Mouse (Mus musculus) adipocyte (in vitro differentiated cells): ENCODE measurements around the gene Cgrrf1.

Experiments
- DNase-seq: peaks from one replicate; pipeline ENCODE4 v3.0.0-alpha.2; 2016; ENCODE audit warnings: low spot score

Gene Cgrrf1

GRCm38 (mm10) chr14:46823996-46824395, 7.9 kb upstream of the Cgrrf1 start:
- DNase-seq = no peak

DNA sequence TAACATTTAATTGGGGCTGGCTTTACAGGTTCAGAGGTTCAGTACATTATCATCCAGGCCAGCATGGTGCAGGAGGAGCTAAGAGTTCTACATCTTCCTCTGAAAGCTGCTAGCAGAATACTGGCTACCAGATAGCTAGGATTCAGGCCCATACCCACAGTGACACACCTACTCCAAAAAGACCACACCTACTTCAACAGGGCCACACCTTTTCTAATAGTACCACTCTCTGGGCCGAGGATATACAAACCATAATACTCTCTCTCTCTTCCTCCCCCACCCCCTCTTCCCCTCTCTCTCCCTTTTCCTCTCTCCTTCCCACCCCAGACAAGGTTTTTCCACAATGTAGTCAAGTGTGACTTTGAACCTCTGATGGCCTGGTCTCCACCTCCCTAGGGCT, 4.5 kb upstream of the Cgrrf1 start:
- DNase-seq = no peak

DNA sequence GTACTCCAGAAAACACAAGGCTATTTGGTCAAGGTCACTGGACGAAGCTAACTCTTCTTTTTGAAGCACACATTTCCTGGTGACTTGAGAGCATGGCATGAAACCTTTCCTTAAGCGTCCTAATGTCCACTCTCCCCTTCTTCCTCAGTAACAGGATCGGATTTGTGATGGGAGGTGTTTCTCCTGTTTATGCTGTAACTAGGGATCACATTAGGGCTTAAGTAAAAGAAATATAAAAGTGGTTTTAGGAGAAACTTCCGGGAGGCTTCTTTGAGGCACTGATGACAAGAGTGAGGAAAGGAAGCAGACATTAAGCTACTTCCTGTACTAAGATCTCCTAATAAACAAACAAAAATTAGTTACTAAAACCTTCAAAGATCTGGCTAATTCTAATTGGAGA, 630 bp upstream of the Cgrrf1 start:
- no peak for DNase-seq

DNA sequence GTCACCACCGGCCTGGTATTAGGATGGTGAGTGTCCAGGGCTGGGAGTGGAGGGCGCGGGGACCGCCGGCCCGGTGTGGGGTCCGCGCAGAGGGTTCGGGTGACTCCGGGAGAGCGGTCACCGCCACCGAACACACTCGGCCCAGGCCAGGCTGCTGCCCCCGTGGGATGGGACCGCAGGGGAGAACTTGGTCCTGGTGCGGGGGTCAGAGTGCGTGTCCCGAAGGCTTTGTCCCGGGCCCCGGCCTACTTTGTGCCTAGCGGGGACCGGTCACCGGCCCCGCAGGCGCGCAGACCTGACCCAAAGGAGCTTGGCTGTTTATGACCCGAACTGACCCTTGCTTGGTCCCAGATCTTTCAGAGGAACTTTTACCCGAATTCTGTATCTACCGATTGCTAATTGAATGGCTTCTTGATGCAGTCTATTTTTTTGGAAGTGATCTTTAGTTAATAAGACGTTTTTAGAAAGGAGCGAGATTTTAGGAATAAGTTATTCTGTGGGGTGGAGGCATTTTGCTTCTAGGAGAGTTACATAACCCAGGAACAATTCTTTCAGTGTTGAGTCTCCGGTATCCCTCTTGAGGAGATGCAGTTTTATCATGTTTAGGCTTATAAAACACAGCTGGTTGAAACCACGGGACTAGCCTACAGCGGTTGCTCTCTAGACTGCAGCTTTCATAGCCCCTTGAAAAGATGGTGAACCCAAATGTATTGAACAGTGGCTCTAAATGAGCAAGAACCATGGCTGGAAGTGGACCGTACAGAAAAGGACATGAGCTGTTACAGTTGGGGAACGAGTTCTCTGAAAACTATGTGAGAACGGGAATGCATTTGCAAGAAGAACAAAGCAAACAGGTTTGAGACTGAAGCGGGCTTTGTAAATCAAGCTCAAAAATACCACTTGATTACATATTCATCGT, 688 bp downstream of the Cgrrf1 start:
- DNase-seq = peak; percentile 16

GRCm38 (mm10) chr14:46839326-46839725, 7.4 kb downstream of the Cgrrf1 start:
- no peak for DNase-seq

- DNase-seq = no peak
These were observed 13.8 kb downstream of the Cgrrf1 start for GRCm38 (mm10) chr14:46845706-46846105.

DNA sequence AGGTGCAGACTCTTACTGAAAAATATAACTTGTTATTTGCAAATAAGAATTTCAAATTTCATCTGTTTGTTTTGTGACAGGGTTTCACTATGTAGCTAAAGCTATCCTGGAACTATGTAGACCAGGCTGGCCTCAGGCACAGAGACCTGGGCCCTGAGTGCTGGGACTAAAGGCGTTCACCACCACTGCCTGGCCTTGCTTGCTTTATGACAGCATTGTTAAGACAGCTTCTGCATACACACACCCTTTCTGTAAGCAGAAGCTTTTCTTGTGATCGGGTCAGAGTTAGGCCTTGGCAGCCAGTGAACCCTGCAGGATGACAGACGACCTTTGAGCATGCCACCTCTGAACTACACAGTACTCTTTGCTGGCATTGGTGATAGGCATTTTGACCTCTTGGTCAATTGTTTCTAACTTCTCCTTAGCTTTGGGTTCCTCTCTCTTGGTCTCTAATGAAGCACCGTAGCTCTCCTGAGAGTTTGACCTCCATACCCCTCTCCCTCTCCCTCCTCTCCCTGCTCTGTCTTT, 16.2 kb downstream of the Cgrrf1 start:
- no peak for DNase-seq

GRCm38 (mm10) chr14:46848736-46849135, 16.8 kb downstream of the Cgrrf1 start:
- no peak for DNase-seq

GRCm38 (mm10) chr14:46849769-46850168, 17.8 kb downstream of the Cgrrf1 start:
- DNase-seq = no peak

GRCm38 (mm10) chr14:46853677-46854076, 21.8 kb downstream of the Cgrrf1 start:
- DNase-seq = no peak

DNA sequence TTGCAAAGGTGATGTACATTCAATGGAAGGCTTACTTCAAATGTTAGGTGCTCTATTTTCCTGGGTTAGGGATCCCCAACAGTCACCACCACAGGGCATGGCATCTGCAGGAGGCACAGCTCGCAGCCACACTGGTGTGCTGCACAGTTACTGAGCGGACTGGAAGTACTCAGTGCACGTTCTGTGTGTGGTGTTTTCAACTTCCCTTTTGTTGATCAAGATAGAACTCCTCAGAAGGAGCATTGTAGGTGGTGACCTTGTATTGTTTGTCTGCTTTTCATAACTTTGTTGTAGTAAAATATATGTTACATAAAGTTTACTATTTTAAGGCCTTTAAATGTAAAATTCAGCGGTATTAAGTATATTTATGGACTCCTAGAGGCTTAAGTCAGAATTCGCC, 31.0 kb downstream of the Cgrrf1 start:
- no peak for DNase-seq

- peak; percentile 75 for DNase-seq
These were observed 49.0 kb downstream of the Cgrrf1 start for GRCm38 (mm10) chr14:46880935-46881334.

DNA sequence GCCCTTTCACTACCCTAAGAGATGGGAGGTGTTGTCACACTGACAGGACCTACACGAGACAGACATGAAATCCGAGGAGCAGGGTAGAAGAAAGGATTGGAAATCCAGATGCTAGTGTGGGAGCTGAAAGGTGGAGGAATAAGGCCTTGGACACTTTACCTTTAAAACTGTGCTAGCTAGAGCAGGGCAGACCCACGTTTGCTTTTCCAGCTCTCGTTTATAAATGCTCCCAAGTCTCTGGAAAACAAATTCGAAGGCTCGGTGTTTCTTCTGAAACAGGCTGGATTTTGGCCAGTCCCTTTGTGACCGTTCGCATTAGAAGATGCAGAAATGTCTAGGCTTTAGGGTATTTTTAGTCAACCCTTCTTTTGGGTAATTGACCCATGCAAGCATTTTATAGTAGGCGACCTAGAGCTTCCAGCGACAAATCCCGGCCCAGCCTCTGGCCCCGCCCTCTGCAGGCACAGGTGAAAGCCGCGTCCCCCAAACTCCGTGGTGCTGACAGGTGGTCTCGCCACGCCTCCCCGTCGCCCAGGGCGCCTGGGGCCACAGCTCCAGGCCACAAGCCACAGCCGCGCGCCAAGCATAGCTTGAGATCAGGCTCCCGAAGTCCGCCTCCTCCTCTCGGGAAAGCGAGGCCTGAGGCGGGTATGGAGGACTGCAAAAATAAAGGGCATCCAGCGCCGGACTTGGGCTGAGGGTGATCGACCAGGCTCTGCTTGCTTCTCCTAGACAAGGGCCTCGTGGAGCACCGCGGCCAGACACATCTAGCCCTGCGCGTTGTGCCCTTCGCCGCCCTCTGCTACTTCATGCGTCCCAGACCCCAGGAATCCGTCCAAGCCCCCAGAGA, 49.9 kb downstream of the Cgrrf1 start:
- DNase-seq = peak; percentile 4

- peak; percentile 78 for DNase-seq
These were observed 50.6 kb downstream of the Cgrrf1 start, which contains the start of gene Samd4 for GRCm38 (mm10) chr14:46882431-46883067. TSS of gene Samd4 (plus strand) at chr14:46882854.

- DNase-seq = peak; percentile 52
These were observed 51.3 kb downstream of the Cgrrf1 start for GRCm38 (mm10) chr14:46883068-46883870.

DNA sequence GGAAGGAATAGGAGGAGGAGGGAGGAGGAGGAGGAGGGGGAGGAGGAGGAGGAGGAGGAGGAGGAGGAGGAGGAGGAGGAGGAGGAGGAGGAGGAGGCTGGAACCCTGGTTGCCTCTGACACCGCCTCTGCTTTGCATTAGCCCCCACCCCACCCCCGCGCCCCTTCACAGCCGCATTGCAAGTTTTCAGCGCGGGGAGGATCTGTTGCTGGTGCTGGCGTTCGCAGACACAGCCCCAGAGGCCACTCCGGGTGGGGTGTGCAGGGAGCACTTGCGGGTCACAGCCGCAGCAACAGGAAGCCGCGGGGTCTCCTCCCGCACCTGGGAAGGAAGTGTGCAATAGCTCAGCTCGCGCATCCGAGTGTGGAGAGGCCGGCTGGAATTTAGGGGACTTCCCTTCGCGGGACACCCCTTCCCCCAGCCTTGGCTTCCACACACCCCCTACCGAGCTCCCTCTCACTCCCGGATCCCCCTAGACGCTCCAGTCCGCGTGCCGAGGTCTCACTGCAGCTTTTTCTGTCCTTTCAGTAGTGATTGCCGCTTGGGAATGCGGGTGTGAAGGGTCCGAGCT, 52.0 kb downstream of the Cgrrf1 start:
- peak; percentile 16 for DNase-seq

DNA sequence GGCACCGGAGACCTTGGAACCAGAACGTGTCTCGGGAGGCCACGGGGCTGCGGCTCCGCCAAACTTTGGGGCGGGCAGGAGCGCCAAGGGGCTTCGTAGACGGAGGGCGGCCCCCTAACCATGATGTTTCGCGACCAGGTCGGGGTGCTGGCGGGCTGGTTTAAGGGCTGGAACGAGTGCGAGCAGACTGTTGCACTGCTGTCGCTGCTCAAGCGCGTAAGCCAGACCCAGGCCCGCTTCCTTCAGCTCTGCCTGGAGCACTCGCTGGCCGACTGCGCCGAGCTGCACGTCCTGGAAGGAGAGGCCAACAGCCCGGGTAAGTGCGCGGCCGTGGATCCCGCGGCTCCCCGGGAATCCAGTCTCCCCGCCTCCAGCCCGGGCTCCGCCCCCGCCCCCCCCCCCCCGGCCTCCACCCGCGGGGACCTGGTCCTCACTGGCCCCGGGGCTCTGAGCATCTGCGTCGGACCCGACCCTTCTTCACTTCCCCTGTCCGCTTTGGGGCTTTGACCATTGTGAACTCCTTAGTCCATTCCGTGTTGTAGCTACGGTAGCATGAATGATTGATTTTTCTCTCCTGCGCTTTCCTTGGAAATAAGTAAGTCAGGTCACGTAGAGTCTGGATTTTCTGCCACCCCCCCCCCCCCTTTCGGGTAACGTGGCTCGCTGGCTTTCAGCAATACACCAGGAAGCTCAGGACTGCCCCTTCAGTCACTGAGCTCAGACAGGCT, 52.9 kb downstream of the Cgrrf1 start:
- peak; percentile 47 for DNase-seq

DNA sequence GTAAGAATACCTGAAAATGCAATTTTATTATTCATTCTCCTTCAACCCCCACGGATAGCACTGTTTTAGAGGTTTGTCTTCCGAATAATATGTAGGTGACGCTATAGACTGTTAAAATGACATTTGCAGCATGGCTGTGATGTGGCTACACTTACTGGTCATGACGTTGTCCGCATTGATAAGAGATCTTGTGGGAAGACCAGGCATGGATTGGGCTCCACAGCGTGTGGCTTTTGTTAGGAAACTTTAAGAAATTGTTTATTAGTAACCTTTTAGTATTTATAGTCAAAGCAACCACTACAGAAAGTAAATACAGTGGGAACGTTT, 53.5 kb downstream of the Cgrrf1 start:
- DNase-seq = peak; percentile 19

DNA sequence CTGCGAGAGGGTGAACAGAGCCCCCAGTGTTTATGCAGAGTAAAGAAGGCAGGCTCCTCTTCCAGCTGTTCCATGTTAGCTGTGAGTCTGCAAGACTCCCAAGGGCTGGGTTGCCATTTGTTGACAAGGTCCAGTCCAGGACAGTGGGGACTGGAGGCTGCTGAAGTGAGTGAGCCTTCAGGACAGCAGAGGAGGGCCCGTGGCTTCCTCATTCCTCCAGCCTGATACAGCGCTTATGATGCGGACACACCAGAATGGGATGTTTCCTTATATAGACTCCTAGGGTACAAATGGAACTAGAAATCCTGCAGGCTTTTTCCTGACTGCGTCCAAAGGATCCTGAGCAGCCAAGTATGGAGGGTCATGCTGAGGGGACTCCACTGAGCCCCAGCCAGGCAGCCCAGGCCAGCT, 54.0 kb downstream of the Cgrrf1 start:
- peak; percentile 7 for DNase-seq

DNA sequence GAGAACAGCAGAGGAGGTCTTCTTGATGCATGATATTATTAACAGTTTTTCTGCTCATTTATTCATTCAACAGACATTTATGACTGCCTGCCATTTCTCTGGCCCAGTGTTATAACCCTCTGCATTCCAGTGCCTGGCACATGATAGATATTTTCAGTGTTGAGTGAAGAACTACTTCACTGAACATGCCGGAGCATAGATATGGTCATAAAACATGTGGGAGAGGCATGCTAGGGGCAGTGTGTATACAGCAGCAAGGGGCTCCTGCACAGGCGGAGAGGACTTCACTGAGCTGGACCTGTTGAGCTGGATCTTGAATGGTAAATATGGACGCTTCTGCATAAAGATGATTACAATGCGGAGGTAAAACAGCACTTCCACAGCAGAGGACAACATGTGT, 57.2 kb downstream of the Cgrrf1 start:
- DNase-seq = no peak
